Mouse (Mus musculus) left cerebral cortex, adult 2 months (tissue): ENCODE measurements around the gene Olfr412. TPM values are rescaled to one million over a fixed set of nuclear protein-coding genes. Genes with fewer than 3 reads are reported as not detected.
A peak's percentile ranks its signal among the peaks of the same experiment; 100 is the strongest.

Source experiments
- DNase-seq, 2 experiments: peaks; one replicate each; pipeline ENCODE4 v3.0.0; 2021 to 2022; ENCODE audit warnings: low spot score in 2 of 2, mixed read lengths in 1 of 2; ENCODE audit errors: extremely low spot score in 1 of 2
- H3K27ac ChIP-seq: fragments of 200-600 bp; 2 replicates; pipeline ENCODE4 v1.8.1; 2022
- H3K4me3 ChIP-seq: fragments of 200-600 bp; 2 replicates; pipeline ENCODE4 v1.8.1; 2022
- CTCF ChIP-seq: fragments of 200-600 bp; IDR thresholded peaks from 2 replicates; pipeline ENCODE4 v1.8.1; 2022; ENCODE audit warnings: antibody characterized with exemption, mild to moderate bottlenecking, moderate library complexity
- intact Hi-C: fragments of 180-260 bp; cut with DNase I; formaldehyde crosslinking; loops from one replicate; pipeline ENCODE4 v1.15.1; 2025
- long read RNA-seq, 2 experiments: library from polyadenylated mRNA; stranded (forward); transcript quantifications; one replicate each; pipeline ENCODE4 v2.0.0; 2021; ENCODE audit warnings: borderline mapping rate in 2 of 2
- total RNA-seq, 2 experiments: library from RNA; stranded (reverse); gene quantifications; 2 replicates each; pipeline ENCODE4 v1.2.3; 2021

Gene Olfr412
- total RNA-seq, result not detected
- long read RNA-seq, experiment 1, result 0 reads
- long read RNA-seq, experiment 2, result 0 reads

- Histone ChIP-seq H3K4me3 (no peak within 1 kb of the TSS), H3K27ac (no peak within 1 kb of the TSS)
- DNase-seq, result no peak
- intact Hi-C loops, result no loop called here
- no peak for TF ChIP-seq CTCF
These were observed at the start of gene Olfr412 for GRCm38 (mm10) chr11:74361769-74362168. Olfr412 (plus strand) TSS chr11:74362069.

GRCm38 (mm10) chr11:74326044-74326443 lies 35.8 kb upstream of the Olfr412 start:
- no peak for DNase-seq
- intact Hi-C loops, result no loop called here
- no peak overlapping the region for H3K27ac ChIP-seq
- no peak overlapping the region for H3K4me3 ChIP-seq
- no peak for TF ChIP-seq CTCF

GRCm38 (mm10) chr11:74328781-74329180 lies 33.1 kb upstream of the Olfr412 start:
- intact Hi-C loops, result no loop called here
- no peak for TF ChIP-seq CTCF

GRCm38 (mm10) chr11:74337931-74338330 lies 23.9 kb upstream of the Olfr412 start, which contains the start of gene Olfr410:
Olfr410 (minus strand) TSS chr11:74338031.
- intact Hi-C loops, result no loop called here
- no peak for TF ChIP-seq CTCF
- Histone ChIP-seq H3K4me3 (no peak within 1 kb of the TSS), H3K27ac (no peak within 1 kb of the TSS)
- DNase-seq, result no peak

More at GRCm38 (mm10) chr11:74328781-74329180, 33.1 kb upstream of the Olfr412 start:
- no peak overlapping the region for H3K27ac ChIP-seq
- no peak for DNase-seq
- no peak overlapping the region for H3K4me3 ChIP-seq

- no peak for TF ChIP-seq CTCF
- no peak for DNase-seq
- intact Hi-C loops, result no loop called here
These were observed 9.3 kb upstream of the Olfr412 start, which contains the start of gene Olfr411 for GRCm38 (mm10) chr11:74352550-74352949. Olfr411 (minus strand) TSS chr11:74352650.

GRCm38 (mm10) chr11:74371393-74372100 lies 9.7 kb downstream of the Olfr412 start:
- H3K4me3 ChIP-seq, result peak overlapping the region; percentile 18; the same call in 1 of the 2 replicates
- intact Hi-C loops, result loop anchor here (1.0 to 5.0 kb wide), 3 partner anchors 1089 to 1299 kb away; partner anchors contain the start of gene Haspin
- TF ChIP-seq CTCF, result peak; percentile 94
- H3K27ac ChIP-seq, result no peak overlapping the region
- DNase-seq, result peak; percentile 70 to 87

More at GRCm38 (mm10) chr11:74352550-74352949, 9.3 kb upstream of the Olfr412 start, which contains the start of gene Olfr411:
- H3K4me3 ChIP-seq, result no peak within 1 kb of the TSS
- H3K27ac ChIP-seq, result no peak within 1 kb of the TSS

GRCm38 (mm10) chr11:74376847-74377246 lies 15.0 kb downstream of the Olfr412 start:
- intact Hi-C loops, result loop anchor here (1.0 to 5.0 kb wide), 2 partner anchors 149 to 170 kb away; no protein-coding TSS in a partner anchor
- Histone ChIP-seq H3K27ac (no peak overlapping the region), H3K4me3 (no peak overlapping the region)
- TF ChIP-seq CTCF, result peak; percentile 81
- peak; percentile 66 for DNase-seq

GRCm38 (mm10) chr11:74379166-74379873 lies 17.5 kb downstream of the Olfr412 start:
- H3K4me3 ChIP-seq, result no peak overlapping the region
- intact Hi-C loops, result loop anchor here (5.0 kb wide), 1 partner anchor 168 kb away; no protein-coding TSS in a partner anchor
- H3K27ac ChIP-seq, result no peak overlapping the region
- no peak for TF ChIP-seq CTCF
- no peak for DNase-seq

GRCm38 (mm10) chr11:74385674-74386073 lies 23.8 kb downstream of the Olfr412 start:
- intact Hi-C loops, result no loop called here
- DNase-seq, result no peak
- Histone ChIP-seq H3K4me3 (no peak overlapping the region), H3K27ac (no peak overlapping the region)
- no peak for TF ChIP-seq CTCF

- H3K4me3 ChIP-seq, result no peak overlapping the region
- intact Hi-C loops, result no loop called here
- no peak for TF ChIP-seq CTCF
- no peak for DNase-seq
- H3K27ac ChIP-seq, result no peak overlapping the region
These were observed 25.3 kb downstream of the Olfr412 start for GRCm38 (mm10) chr11:74387203-74387602.

GRCm38 (mm10) chr11:74391899-74392298 lies 30.0 kb downstream of the Olfr412 start:
- no peak for TF ChIP-seq CTCF
- H3K4me3 ChIP-seq, result no peak overlapping the region
- no peak overlapping the region for H3K27ac ChIP-seq
- no peak for DNase-seq
- intact Hi-C loops, result no loop called here

GRCm38 (mm10) chr11:74392903-74393302 lies 31.0 kb downstream of the Olfr412 start:
- H3K4me3 ChIP-seq, result no peak overlapping the region
- TF ChIP-seq CTCF, result no peak
- no peak for DNase-seq
- H3K27ac ChIP-seq, result no peak overlapping the region
- intact Hi-C loops, result no loop called here
